Mouse (Mus musculus): ENCODE data around the gene Bcar3. TPM values are rescaled to one million over a fixed set of nuclear protein-coding genes. Genes with fewer than 3 reads are reported as not detected.
A peak's percentile ranks its signal among the peaks of the same experiment; 100 is the strongest.

Gene Bcar3
- total RNA-seq, 2 experiments from 2014 or later = 14.5 to 17.0 TPM

DNA sequence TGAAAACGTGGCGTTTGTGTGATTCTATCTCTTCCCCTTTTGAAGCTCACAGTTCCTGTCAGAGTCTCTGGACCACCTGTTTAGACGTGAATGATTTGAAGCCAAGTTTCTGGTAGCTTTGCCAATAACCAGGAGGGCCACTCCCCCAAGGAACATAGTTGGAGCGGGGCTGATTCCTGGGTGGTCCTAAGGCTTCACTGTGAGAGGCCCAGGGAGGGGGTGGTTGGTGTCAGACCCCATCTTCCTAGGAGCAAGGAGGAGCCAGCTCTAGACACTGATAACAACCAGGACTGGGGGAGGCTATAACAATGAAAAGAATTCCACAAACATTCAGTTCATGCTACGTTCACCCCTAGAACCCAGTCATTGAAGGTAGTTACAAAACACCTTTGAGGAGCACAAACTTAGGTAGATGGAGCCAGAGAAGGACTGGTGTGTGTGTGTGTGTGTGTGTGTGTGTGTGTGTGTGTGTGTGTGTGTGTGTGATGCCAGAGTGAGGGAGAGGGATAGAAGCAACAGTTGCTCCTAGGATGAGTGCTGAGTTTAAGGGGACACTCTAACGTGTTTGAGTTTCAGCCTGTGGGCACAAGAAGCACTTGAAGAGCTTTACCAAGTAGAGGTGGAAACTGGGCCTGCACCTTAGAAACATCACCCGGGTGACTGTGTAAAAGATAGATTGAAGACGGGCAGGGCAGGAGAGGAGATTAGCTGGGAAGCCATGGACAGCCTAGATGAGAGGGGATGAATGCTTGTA, 111.4 kb downstream of the Bcar3 start:
- no peak for DNase-seq (ENCODE audit: low spot score in 2 of 2)
- intact Hi-C loops (cut with DNase I) = no loop called here

DNA sequence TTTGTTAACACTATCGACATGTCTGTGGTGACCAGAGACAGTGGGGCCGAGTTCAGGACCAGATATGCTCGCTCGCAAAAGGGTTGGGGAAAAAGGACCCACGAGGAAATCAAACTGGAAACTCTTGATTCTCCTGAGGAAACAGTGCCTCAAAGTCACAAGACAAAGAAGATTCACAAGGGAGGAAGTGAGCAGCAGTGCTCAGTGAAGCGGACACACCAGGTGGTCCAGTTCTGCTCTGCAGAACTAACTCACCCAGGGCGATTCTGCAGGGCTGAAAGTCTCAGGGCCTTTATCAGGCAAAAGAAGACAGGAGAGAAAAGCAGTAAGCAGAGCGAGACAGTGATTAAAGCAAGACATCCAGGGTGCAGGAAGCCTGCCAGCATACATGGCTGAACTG, 112.5 kb downstream of the Bcar3 start:
- no peak for DNase-seq (ENCODE audit: low spot score in 2 of 2)
- intact Hi-C loops (cut with DNase I) = no loop called here

DNA sequence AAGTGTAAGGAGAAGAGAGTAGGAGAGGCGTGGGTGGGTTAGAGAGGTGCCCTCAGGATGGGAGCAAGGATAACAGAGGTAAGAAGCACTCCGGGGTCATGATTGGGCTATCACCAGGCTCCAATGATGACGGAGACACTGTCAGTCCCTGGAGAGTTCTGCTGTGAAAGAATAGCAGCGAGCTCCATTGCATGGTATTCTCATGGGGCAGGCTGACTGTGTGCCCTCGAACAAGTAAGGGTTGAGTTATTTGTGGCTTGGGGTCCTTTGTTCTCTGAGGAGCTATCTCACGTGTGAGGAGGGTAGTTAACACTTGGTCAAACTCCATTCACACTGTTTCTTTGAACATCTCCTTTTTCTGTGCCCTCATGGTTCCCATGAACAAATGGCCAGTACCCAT, 113.8 kb downstream of the Bcar3 start:
- intact Hi-C loops (cut with DNase I) = no loop called here
- no peak for DNase-seq (ENCODE audit: low spot score in 2 of 2)

DNA sequence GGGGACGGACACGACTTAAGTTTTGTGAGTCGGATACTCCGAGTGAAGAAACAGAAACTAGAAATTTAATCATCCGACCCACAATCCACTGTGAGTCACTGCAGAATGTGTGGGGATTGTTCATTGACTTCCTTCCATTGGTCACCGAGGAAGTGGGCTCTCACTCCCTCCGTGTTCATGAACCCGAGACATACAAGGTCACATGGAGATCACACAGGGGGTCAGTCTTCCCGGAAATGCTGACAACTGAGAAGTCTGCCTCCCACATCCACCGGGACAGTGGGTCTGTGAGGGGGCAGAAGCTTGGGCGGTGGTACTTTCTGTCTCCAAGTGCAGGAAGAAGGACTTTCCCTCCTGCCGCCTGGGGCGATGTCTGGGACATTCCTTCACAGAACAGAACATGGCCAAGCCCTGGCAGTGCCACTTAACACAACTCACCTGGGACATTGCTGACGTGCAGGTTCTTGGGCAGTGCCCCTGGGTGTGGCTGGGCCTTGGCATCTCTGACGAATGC, 114.9 kb downstream of the Bcar3 start:
- no peak for DNase-seq (ENCODE audit: low spot score in 2 of 2)
- intact Hi-C loops (cut with DNase I) = no loop called here

DNA sequence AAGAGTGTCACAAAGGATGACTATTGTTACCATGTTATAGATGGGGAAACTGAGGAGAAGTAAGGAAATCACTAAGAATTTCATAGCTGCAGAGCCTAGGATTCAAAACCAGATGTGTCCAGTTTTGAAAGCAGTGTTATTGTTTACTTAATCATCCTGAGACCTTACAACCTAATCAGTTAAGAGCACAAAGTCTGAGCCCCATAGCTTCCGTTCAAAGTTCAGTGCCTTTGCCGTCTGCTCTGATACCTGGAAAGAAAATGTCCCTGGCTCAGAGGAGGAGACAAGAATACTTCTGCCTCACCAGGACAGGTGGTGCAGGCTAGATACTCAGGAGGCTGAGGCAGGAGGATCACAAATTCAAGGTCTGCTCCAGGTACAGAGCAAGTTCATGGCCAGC, 117.7 kb downstream of the Bcar3 start:
- no peak for DNase-seq (ENCODE audit: low spot score in 2 of 2)
- intact Hi-C loops (cut with DNase I) = no loop called here

DNA sequence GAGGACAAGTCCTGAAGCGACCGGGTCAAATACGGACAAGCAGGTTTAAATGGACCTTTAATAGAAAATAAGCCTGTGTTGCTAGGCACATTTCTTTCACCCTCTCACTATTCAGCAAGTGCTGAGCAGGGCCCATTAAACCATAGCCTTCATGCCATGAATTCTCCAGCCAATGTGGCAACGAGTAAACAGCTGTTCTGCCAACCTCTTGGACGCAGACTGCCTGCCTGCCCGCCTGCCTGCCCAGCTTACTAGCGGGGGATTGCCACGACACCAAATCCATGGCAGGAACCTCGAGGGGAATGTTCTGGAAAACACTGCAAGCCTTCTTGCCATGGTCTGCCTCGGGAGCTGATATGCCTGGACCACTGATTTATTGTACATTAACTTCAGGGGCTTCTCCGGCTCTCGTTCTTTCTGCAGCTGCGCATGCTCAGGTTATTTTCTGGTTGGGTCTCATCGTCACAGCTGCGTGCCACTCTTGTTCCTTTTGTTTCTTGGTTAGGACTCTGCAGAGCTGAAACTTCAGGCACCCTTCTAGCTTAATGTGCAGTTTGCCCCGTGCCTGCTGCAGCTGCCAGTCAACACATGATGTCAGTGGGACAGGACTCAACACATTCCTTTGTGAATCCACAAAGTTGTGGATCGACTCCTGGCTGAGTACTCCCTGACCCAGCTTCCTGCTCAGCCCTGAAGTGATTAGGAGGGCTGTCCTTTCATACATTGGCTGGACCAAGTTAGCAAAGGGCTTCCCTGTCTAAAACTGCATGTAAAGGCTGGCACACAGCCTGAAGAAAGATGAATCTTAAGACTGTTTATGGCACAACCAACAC, 120.0 kb downstream of the Bcar3 start:
- peak in 1 of 2 experiments; percentile 30 for DNase-seq (ENCODE audit: low spot score in 2 of 2)
- intact Hi-C loops (cut with DNase I) = no loop called here

DNA sequence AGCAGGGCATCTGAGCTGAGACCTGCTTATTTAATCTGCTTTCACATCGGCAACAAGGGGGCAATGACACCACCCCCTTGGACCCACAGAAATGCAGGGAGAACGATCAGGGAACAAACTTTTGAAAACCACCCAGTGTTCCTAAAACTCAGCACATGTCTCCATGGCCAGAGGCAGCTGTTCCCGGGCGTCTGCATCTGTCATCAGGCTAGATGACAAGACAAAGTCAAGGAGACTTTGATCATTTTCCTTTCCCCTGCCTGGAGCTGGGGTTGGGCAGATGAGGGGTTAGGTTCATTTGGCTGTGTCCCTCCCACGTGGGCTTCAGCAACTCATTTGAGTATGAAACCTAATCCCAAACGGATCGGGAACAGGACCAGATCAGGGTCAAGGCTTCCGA, 120.9 kb downstream of the Bcar3 start:
- intact Hi-C loops (cut with DNase I) = no loop called here
- no peak for DNase-seq (ENCODE audit: low spot score in 2 of 2)

DNA sequence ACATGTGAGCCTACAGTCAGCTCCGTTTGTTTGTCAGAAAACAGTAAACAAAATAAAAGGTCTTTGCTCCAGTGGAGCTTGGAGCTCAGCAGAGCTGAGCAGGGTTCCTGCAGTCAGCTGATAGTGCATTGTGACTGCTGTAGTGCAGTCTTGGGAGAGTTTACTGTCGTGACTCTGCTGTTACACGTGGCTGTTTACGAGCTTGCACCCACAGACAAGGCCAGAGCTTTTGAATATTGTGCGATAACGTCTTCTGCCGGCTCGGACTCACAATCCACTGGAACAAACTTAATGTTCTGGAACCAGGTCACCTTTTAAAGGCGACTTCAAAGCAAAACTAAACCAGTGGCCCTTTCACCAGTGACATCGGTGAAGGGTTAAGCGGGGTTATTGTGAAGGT, 123.5 kb downstream of the Bcar3 start:
- DNase-seq (ENCODE audit: low spot score in 2 of 2) = no peak
- intact Hi-C loops (cut with DNase I) = no loop called here

DNA sequence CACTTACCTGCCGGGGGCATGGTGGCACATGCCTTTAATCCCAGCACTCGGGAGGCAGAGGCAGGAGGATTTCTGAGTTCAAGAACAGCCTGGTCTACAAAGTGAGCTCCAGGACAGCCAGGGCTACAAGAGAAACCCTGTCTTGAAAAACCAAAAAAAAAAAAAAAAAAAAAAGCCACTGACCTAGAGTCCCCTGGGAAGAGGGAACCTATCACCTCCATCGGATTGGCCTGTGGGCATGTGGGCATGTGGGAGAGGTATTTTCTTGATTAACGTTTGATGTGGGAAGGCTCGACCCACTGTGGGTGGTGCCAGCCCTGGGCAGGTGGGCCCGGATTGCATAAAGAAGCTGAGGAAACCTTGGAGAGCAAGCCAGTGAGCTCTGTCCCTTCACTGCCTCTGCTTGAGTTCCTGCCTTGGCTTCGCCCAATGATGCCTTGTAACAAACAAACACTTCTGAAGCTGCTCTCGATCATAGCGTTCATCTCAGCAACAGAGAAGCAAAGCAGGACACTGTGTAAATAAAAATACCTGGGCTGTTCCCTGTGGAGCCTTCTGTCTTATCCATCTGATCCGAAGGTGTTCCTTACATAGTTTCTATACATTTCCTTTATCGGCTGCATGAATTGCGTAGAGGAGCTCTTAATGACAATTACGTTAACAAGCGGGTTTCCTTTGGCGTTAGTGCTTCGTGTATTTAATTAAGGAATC, 124.8 kb downstream of the Bcar3 start:
- intact Hi-C loops (cut with DNase I) = no loop called here
- DNase-seq (ENCODE audit: low spot score in 2 of 2) = no peak

DNA sequence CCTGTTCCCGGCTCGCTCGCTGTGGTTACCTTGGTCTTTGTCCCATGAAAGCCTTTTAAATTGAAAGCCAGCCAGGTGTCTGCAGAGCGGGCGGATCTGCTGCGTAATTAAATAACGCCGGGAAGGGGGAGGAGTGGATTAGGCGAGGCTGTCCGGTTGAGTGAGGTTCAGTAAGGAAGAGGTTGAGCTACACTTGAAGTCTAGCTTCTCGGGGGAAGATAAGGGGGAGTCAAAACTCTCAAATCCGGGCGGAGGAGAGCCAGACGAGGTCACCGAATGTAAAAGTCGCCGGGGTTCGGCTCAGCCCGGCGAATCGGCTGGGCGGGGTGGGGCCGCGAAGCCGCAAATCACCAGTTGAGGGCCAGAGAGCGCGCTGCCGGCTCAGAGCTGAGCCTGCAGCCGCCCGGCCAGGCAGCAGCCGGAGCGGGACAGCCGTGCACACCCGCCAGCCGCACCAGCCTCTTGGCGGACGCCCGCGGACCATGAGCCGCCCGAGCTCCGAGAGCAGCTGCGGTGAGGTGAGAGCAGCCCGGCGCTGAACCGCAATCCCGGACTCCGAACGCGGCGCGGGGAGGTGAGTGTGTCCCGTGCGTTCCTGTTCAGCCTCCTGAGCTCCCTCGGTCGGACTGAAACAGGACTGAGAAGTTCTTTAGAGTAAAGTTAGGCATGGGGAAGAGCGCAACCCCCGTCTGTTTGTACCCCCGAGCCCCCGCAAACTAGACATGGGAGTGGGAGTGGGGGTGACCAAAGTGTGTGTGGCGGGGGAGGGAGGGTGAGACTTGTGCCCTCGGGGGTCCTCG, 125.9 kb downstream of the Bcar3 start:
- peak; percentile 26 to 32 for DNase-seq (ENCODE audit: low spot score in 2 of 2)
- intact Hi-C loops (cut with DNase I) = loop anchor here (5.0 kb wide), 1 partner anchor 42 kb away; no protein-coding TSS in a partner anchor

DNA sequence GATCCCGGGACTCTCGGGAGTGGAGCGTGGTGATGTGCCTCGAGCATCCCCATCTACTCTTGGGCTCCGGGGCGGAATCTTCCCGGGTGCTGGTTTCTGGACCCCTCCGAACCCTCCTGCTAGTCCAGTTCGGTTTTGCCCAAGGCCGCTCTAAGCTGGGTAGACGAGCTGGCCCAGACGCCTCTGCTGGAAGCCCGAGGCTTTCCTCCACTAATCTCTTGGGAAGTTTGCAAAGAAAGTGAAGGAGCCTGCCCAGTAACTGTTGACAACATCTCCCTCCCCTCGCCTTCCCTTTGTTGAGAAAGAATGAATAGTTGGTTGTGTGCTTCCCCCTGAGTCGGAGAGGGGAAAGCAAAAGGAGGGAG, 126.5 kb downstream of the Bcar3 start:
- DNase-seq (ENCODE audit: low spot score in 2 of 2) = peak in 1 of 2 experiments; percentile 9
- intact Hi-C loops (cut with DNase I) = loop anchor here (5.0 kb wide), 1 partner anchor 42 kb away; no protein-coding TSS in a partner anchor

DNA sequence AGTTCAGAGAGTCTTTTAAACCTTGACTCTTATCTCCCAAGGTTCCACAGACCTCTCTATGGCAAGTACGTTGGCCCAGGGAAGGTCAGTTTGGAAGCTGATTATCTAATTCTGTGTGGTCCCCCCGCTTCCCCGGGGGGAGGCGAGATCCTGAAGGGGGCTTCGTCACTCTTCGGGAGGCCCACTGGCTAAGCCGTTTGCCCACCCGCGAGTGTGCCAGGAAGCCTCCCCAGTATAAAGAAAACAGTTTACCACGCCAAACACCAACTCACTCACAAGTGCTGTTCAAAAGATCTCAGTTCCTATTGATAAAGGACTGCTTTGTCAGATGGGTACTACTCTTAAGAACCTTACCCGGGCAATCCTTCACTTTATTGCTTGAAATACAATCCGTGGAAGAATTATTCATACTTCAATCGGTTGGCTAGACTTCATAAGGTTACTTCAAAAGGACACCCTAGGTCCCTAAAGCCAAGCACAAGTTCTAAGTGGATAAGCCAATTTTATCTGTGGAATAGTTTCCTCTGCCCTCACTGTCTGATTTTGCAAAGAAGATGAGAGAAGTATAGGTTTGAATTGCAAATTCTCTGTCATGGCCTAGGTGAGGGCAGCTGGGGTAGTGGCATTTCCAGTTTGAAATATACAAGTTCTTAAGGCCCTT, 127.2 kb downstream of the Bcar3 start:
- DNase-seq (ENCODE audit: low spot score in 2 of 2) = no peak
- intact Hi-C loops (cut with DNase I) = loop anchor here (5.0 kb wide), 1 partner anchor 41 kb away; no protein-coding TSS in a partner anchor

DNA sequence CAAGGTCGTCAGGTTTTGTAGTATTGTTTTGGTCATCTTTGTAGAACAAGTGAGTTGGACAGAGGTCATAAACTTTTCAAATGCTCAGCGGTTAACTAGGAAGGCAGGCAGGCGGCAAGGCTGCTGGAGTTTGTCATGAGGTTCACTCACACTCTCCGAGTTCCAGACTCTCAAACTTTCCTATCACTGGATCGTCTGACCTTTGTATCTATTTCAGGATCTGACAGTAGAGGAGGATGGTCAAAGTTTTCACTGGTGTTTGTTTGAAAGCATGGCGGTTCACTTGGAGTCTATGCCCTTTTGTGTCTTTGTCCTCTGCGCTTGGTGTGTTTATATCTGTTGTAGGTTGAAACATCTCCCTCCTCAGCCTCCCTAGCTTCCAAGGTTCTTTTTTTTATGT, 127.9 kb downstream of the Bcar3 start:
- no peak for DNase-seq (ENCODE audit: low spot score in 2 of 2)
- intact Hi-C loops (cut with DNase I) = loop anchor here (5.0 kb wide), 1 partner anchor 40 kb away; no protein-coding TSS in a partner anchor

DNA sequence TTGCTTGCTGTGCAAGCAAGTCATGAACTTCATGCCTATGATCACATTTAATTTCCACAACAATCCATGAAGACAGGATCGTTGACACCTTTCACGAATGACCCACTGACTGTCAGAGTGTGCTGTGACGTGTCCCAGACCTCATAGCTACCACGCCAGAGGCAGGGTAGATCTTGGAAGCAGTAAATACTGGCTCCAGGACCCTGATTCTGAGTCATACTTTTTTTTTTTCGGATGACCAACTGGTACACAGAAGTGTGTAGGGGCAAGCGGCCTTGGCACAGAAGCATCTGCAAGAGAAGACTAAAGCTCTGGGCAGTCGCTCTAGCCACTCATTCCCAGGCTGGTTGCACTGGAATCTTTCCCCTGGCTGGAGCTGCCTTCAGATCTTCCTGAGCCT, 128.3 kb downstream of the Bcar3 start:
- DNase-seq (ENCODE audit: low spot score in 2 of 2) = no peak
- intact Hi-C loops (cut with DNase I) = loop anchor here (5.0 kb wide), 1 partner anchor 40 kb away; no protein-coding TSS in a partner anchor

DNA sequence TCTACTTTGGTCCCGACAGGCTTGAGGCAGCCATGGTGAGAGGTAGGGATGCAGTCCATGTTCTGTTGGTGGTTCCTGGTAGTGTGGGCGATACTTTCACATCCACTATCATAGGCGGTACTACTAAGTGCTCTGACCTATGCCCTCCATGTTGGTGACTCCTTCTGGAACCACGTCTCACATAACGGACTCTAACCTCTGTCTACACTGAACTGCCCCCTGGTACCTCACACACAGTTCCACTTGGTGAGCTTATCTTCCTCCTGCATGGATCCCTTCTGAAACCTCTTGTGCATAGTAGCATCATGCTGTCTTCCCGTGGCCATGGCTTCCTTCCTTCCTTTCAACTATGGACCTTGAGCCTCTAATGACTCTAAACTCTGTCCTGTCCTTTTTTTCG, 129.7 kb downstream of the Bcar3 start:
- no peak for DNase-seq (ENCODE audit: low spot score in 2 of 2)
- intact Hi-C loops (cut with DNase I) = loop anchor here (5.0 kb wide), 1 partner anchor 39 kb away; no protein-coding TSS in a partner anchor

DNA sequence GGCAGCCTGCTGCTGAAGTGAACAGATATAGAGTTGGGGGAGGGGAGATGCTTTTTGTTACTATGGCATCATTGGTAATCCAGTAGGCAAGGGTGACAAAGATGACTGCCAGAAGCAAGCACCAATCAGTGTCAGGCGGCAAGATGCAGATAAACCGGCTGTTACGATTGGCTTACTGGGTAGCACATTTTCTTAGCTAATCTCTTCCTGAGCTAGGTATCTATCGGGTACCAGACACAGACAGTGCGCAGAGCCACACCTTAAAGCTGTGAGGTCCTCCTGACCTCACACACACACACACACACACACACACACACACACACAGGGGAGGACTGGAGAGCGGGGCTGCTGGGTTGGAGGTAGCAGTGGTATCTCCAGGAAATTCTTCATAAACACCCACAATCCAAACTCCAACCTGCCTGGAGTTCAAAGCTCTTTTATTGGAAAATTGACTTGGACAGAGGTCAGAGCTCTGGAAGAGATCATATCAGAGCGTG, 134.4 kb downstream of the Bcar3 start:
- intact Hi-C loops (cut with DNase I) = no loop called here
- no peak for DNase-seq (ENCODE audit: low spot score in 2 of 2)

DNA sequence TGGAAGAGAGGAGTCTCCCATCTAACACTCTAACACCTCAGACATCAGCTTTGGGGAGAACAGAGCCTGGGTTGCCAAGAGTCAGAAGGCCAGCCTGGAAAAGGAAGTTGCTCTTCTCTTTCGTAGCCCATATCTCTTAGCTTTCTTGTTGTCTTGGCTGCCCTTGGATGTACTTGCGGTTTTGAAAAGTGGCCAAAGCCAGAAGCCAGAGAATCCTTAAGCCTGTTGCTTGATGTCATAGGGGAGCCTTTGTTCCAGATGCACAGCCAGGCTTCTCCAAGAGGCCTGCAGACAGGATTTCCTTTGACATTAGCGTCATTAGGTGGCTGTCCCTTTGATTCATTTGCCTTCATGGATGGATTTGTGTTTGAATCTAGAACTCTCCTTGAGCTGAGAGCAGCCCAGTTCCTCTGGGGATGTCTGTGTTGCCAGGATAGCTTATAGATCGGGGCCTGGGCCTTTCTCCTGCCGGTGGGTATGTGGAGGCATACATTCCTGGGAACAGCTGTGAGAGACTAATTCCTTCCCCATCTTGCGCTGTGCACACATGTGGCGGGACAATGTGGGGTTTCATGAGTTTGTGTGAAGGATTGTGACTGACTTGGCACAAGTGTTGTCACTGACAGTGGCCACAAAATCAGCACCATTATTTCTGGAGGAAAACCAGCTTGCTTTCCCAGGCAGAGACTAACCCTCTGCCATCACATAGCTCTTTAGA, 137.0 kb downstream of the Bcar3 start:
- DNase-seq (ENCODE audit: low spot score in 2 of 2) = no peak
- intact Hi-C loops (cut with DNase I) = no loop called here
